Mouse (Mus musculus): ENCODE results near the gene Apol7b. TPM values are rescaled to one million over a fixed set of nuclear protein-coding genes. Genes with fewer than 3 reads are reported as not detected.

Apol7b gene
- total RNA-seq, 2 experiments from 2014 or later, result 0.29 TPM; not detected in 1

DNA sequence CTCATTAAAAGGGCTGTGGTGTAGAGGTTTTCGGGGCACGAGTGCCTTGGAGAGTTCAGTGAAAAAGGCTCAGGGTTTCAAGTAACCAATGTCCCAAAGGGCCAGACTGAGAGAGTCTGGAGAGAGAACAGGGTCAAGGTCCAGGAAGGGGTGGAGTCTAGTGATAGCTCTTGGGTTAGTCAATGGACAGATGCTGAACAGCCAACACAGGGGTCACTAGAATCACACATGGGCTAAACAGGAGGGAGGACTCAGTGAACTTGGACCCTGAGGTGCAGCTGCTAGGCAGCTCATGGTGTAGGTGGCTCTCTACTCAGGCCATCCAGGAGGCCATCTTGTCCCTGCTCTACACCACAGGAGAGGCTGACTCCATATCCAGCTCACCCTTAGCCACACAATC, 59.8 kb downstream of the Apol7b start:
- intact Hi-C loops (cut with DNase I), result no loop called here
- no peak for DNase-seq

DNA sequence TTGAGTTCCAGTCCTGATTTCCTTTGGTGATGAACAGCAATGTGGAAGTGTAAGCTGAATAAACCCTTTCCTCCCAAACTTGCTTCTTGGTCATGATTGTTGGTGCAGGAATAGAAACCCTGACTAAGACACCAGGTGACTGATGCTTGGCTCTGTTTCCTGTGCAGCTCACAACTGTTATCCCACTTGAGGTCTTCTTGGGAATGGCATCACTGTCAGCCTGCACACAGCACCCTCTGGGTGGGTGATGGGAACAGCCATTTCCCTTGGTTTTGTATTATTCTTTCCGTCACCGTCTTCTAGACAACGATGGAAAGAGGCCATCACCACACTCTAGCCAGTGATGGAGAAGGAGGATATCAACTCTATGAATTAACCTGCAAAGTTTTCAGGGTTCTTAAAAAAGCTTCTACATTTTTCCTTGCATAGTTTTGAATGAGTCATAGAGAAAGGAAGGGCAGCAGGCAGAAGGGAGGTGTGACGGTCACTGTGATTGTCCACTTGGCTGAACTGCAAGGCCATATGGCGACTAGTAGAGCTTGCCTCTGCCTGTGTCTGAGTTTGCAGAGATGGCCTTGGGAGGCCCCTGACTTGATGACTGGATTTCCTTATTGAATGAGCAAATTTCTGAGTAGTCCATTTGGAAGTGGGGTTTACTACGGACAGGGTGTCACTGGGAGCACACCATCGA, 62.8 kb downstream of the Apol7b start:
- DNase-seq, result no peak

GRCm38 (mm10) chr15:77382880-77383279, 64.4 kb downstream of the Apol7b start:
- intact Hi-C loops (cut with DNase I), result no loop called here
- no peak for DNase-seq

More for the DNA sequence above, 62.8 kb downstream of the Apol7b start:
- intact Hi-C loops (cut with DNase I), result no loop called here

- intact Hi-C loops (cut with DNase I), result no loop called here
- DNase-seq, result no peak
Observed at GRCm38 (mm10) chr15:77382271-77382850, 64.9 kb downstream of the Apol7b start.

DNA sequence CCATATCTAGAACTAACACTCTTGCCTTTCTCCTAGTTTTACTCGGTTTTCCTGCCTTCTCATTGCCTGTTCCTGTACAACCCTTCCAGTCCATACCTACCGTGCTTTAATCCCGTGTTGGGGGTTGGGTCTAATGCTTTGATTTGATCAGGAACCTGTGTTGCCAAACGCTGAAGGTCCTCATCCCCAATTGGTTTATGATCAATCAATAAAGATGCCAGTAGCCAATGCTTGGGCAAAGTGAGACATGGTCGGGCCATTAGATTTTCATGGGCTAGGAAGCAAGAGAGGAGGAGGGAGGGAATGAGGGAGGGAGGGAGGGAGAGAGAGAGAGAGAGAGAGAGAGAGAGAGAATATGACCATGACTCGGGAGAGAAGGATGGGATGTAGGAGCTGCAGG, 65.8 kb downstream of the Apol7b start:
- DNase-seq, result no peak
- intact Hi-C loops (cut with DNase I), result no loop called here

DNA sequence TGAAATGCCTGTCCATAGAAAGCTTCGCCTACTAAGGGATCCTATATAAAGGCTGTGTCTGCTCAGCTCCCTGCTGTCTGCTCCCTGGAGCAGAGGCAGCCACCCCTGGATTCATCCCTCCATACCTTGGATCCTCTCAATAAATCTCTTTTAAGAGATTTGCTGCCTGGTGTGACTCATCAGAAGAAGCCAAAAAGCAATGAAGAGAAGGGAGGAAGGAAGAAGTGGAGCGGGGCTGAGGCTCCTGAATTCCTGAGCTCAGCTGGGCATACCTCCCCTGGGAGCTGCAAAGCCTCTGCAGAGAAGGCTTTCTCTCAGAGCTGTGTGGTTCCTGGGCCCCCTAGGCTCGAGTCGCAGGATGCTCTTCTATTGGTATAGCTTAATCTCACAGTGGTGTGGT, 67.4 kb downstream of the Apol7b start:
- intact Hi-C loops (cut with DNase I), result no loop called here
- no peak for DNase-seq

DNA sequence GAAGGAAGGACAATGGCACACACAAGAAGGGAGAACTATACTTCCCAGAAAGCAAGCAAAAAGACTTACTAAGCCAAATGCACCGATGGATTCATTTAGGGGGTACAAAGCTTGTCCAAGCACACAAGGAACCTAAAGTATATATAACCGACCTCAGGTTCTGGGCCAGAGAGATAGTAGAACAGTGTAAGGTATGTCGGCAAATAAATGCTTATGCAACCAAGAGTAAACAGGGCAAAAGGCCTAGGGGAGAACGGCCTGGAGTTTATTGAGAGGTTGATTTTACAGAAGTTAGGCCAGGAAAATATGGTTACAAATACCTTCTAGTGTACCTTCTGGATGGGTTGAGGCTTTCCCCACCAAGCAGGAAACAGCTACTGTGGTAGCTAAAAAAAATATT, 69.9 kb downstream of the Apol7b start:
- no peak for DNase-seq
- intact Hi-C loops (cut with DNase I), result no loop called here

- intact Hi-C loops (cut with DNase I), result no loop called here
- peak in 1 of 2 experiments; percentile 39 for DNase-seq
Observed at GRCm38 (mm10) chr15:77376920-77377319, 70.4 kb downstream of the Apol7b start.

Other genes starting within 250 kb of the Apol7b start
- gene Rbfox2, start 140.5 kb downstream of the Apol7b start, total RNA-seq (2021), result 100 to 1,000 TPM; 134 to 153 TPM
- gene Apol7a, start 48.4 kb downstream of the Apol7b start, total RNA-seq (2021), result under 1 TPM; 0.17 to 0.34 TPM
- under 1 TPM in 1 of 2 experiments, not detected in 1; 0.17 TPM for gene Apol9a, start 36.4 kb downstream of the Apol7b start, total RNA-seq (2021)
- not detected for gene Apol10a, start 29.6 kb upstream of the Apol7b start, total RNA-seq (2021)
- not detected for gene Apol11a, start 60.8 kb upstream of the Apol7b start, total RNA-seq (2021)
- gene Apol7c, start 85.8 kb upstream of the Apol7b start, total RNA-seq (2021), result not detected
- gene 1700025B11Rik, start 114.4 kb upstream of the Apol7b start, total RNA-seq (2021), result not detected
- gene Apol10b, start 148.6 kb upstream of the Apol7b start, total RNA-seq (2021), result under 1 TPM; 0.22 to 0.36 TPM
- not detected for gene Gm36245, start 151.8 kb upstream of the Apol7b start, total RNA-seq (2021)
- under 1 TPM; 0.17 to 0.77 TPM for gene Apol11b, start 195.8 kb upstream of the Apol7b start, total RNA-seq (2021)

Measured in heart, postnatal 10 days (tissue).